Mouse (Mus musculus): Measurements from ENCODE around the gene Hacd4. TPM values are rescaled to one million over a fixed set of nuclear protein-coding genes. Genes with fewer than 3 reads are reported as not detected.

The Hacd4 gene
- polyA plus RNA-seq, 1 experiment = 0.90 TPM

GRCm38 (mm10) chr4:88450087-88450765 lies 11.5 kb upstream of the Hacd4 start:
- no peak overlapping the region for H3K4me3 ChIP-seq (ENCODE audit: control insufficient read depth, low read depth, low read length)
- H3K27me3 ChIP-seq (ENCODE audit: control insufficient read depth, insufficient read depth, low read length) = no peaks in the 10 kb centered on the region
- no peak overlapping the region for H3K27ac ChIP-seq (ENCODE audit: control insufficient read depth, insufficient read depth, low read depth, low read length)
- no peaks in the 10 kb centered on the region for H3K36me3 ChIP-seq (ENCODE audit: control insufficient read depth, insufficient read depth, low read length)
- no peak for TF ChIP-seq CTCF (IDR thresholded peaks at IDR 0.05; ENCODE audit: control insufficient read depth, insufficient read depth, insufficient replicate concordance, low read depth, low read length)
- no peaks in the 10 kb centered on the region; the same call in 1 of the 2 replicates for H3K4me1 ChIP-seq (ENCODE audit: control insufficient read depth, insufficient read depth, low read length)

- no peaks in the 10 kb centered on the region; the same call in 1 of the 2 replicates for H3K4me1 ChIP-seq (ENCODE audit: control insufficient read depth, insufficient read depth, low read length)
These were observed 10.2 kb upstream of the Hacd4 start for GRCm38 (mm10) chr4:88448976-88449375.

DNA sequence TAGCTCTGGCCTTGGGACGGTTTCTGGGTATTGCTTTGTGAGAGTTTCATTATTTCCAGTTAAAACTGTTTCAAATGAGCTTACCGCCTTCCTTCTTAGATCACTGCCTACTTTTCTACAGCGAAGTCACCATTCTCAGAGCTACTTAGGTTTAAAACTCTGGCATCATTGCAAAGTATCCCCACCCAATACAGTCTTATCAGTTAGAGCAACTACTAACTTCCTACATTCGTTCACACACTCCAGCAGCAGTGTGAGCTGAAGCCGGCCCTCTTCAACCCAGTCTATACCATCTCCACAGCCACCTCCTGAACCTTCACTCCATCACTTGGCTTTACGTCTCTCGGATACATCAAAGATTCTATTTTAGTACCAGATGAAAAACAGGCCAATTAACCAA lies 2.1 kb upstream of the Hacd4 start:
- TF ChIP-seq CTCF (IDR thresholded peaks at IDR 0.05; ENCODE audit: control insufficient read depth, insufficient read depth, insufficient replicate concordance, low read depth, low read length) (no peak), POLR2A (IDR thresholded peaks at IDR 0.05; ENCODE audit: control insufficient read depth, low read depth, low read length) (no peak)

More at GRCm38 (mm10) chr4:88448976-88449375, 10.2 kb upstream of the Hacd4 start:
- Histone ChIP-seq H3K4me3 (ENCODE audit: control insufficient read depth, low read depth, low read length) (no peak overlapping the region), H3K27me3 (ENCODE audit: control insufficient read depth, insufficient read depth, low read length) (no peaks in the 10 kb centered on the region), H3K36me3 (ENCODE audit: control insufficient read depth, insufficient read depth, low read length) (no peaks in the 10 kb centered on the region), H3K27ac (ENCODE audit: control insufficient read depth, insufficient read depth, low read depth, low read length) (no peak overlapping the region)
- TF ChIP-seq POLR2A (IDR thresholded peaks at IDR 0.05; ENCODE audit: control insufficient read depth, low read depth, low read length) = no peak
- no peak for TF ChIP-seq CTCF (IDR thresholded peaks at IDR 0.05; ENCODE audit: control insufficient read depth, insufficient read depth, insufficient replicate concordance, low read depth, low read length)

DNA sequence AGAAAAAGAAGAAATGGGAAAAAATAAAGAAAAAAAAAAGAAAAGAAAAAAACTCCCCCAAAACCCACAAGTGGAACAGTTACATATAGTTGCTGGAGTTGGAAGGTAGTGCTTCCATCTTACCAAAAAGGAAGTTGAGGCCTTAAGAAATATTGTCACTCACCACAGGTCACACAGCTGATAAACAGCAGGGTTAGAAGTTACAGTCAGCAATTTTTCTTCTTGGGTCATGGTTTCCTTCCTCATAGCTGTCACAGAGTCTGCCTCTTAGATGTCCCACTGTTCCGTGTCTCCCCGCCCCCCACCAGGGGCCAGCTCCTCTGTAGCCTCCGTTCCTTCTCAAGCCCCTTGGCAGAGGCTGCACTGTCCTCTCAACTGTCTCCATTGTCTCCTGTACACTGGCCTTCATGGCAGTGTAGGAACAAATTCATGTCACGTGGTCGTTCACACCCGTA lies 968 bp upstream of the Hacd4 start:
- H3K27ac ChIP-seq (ENCODE audit: control insufficient read depth, insufficient read depth, low read depth, low read length) = no peak overlapping the region
- H3K36me3 ChIP-seq (ENCODE audit: control insufficient read depth, insufficient read depth, low read length) = no peaks in the 10 kb centered on the region
- H3K4me1 ChIP-seq (ENCODE audit: control insufficient read depth, insufficient read depth, low read length) = peaks cover 6% of the 10 kb centered on the region
- TF ChIP-seq CTCF (IDR thresholded peaks at IDR 0.05; ENCODE audit: control insufficient read depth, insufficient read depth, insufficient replicate concordance, low read depth, low read length) (no peak), POLR2A (IDR thresholded peaks at IDR 0.05; ENCODE audit: control insufficient read depth, low read depth, low read length) (no peak)
- H3K27me3 ChIP-seq (ENCODE audit: control insufficient read depth, insufficient read depth, low read length) = no peaks in the 10 kb centered on the region
- H3K4me3 ChIP-seq (ENCODE audit: control insufficient read depth, low read depth, low read length) = no peak overlapping the region; the same call in 1 of the 2 replicates

More for the DNA sequence above, 2.1 kb upstream of the Hacd4 start:
- H3K36me3 ChIP-seq (ENCODE audit: control insufficient read depth, insufficient read depth, low read length) = no peaks in the 10 kb centered on the region
- H3K27ac ChIP-seq (ENCODE audit: control insufficient read depth, insufficient read depth, low read depth, low read length) = no peak overlapping the region
- H3K27me3 ChIP-seq (ENCODE audit: control insufficient read depth, insufficient read depth, low read length) = no peaks in the 10 kb centered on the region
- no peak overlapping the region for H3K4me3 ChIP-seq (ENCODE audit: control insufficient read depth, low read depth, low read length)
- H3K4me1 ChIP-seq (ENCODE audit: control insufficient read depth, insufficient read depth, low read length) = peaks cover 6% of the 10 kb centered on the region

DNA sequence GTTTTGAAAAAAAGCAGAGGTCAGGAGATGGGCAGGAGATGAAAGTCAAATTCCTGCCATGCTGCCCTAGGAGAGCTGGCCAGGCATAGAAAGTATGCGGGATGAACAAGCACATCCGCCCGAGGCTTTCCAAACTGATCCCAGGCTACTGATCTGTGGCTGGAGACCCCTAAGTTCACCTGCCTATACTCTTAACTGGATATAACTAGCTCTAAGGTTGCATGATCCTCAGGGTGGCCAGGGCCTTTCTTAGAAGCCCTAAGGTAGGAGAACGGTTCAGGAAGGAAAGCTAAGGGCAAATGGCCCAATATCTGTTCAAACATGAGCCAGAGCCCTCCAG lies 232 bp upstream of the Hacd4 start:
- peak overlapping the region; percentile 28 for H3K4me3 ChIP-seq (ENCODE audit: control insufficient read depth, low read depth, low read length)
- H3K27me3 ChIP-seq (ENCODE audit: control insufficient read depth, insufficient read depth, low read length) = no peaks in the 10 kb centered on the region
- H3K36me3 ChIP-seq (ENCODE audit: control insufficient read depth, insufficient read depth, low read length) = no peaks in the 10 kb centered on the region
- peaks cover 6% of the 10 kb centered on the region for H3K4me1 ChIP-seq (ENCODE audit: control insufficient read depth, insufficient read depth, low read length)
- TF ChIP-seq POLR2A (IDR thresholded peaks at IDR 0.05; ENCODE audit: control insufficient read depth, low read depth, low read length) (no peak), CTCF (IDR thresholded peaks at IDR 0.05; ENCODE audit: control insufficient read depth, insufficient read depth, insufficient replicate concordance, low read depth, low read length) (no peak)
- no peak overlapping the region for H3K27ac ChIP-seq (ENCODE audit: control insufficient read depth, insufficient read depth, low read depth, low read length)

GRCm38 (mm10) chr4:88437917-88438316 lies 811 bp downstream of the Hacd4 start:
- H3K4me1 ChIP-seq (ENCODE audit: control insufficient read depth, insufficient read depth, low read length) = peaks cover 6% of the 10 kb centered on the region
- H3K27ac ChIP-seq (ENCODE audit: control insufficient read depth, insufficient read depth, low read depth, low read length) = no peak overlapping the region
- H3K4me3 ChIP-seq (ENCODE audit: control insufficient read depth, low read depth, low read length) = no peak overlapping the region; the same call in 1 of the 2 replicates
- no peaks in the 10 kb centered on the region for H3K36me3 ChIP-seq (ENCODE audit: control insufficient read depth, insufficient read depth, low read length)
- TF ChIP-seq CTCF (IDR thresholded peaks at IDR 0.05; ENCODE audit: control insufficient read depth, insufficient read depth, insufficient replicate concordance, low read depth, low read length) = no peak
- no peak for TF ChIP-seq POLR2A (IDR thresholded peaks at IDR 0.05; ENCODE audit: control insufficient read depth, low read depth, low read length)
- no peaks in the 10 kb centered on the region for H3K27me3 ChIP-seq (ENCODE audit: control insufficient read depth, insufficient read depth, low read length)

DNA sequence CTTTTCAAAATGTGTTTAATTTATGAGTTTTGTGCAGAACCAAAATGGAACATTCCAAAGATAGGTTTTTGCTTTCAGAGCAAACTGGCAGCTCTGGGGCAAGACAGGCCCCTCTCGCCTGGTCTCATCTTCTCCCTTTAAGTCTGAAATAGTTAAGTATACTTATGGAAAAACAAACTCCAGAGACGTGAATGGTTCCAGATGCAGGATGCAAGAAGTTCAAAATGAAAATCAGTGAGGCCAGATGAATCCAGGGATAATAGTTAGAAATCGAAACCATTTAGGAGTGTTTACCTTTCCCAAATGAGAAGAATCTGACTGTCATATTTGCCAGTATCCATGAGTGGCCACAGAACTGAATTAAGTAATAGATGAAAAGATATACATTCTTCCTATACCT lies 1.6 kb downstream of the Hacd4 start:
- Histone ChIP-seq H3K4me1 (ENCODE audit: control insufficient read depth, insufficient read depth, low read length) (peaks cover 6% of the 10 kb centered on the region), H3K36me3 (ENCODE audit: control insufficient read depth, insufficient read depth, low read length) (no peaks in the 10 kb centered on the region), H3K27me3 (ENCODE audit: control insufficient read depth, insufficient read depth, low read length) (no peaks in the 10 kb centered on the region), H3K27ac (ENCODE audit: control insufficient read depth, insufficient read depth, low read depth, low read length) (no peak overlapping the region), H3K4me3 (ENCODE audit: control insufficient read depth, low read depth, low read length) (no peak overlapping the region)
- TF ChIP-seq CTCF (IDR thresholded peaks at IDR 0.05; ENCODE audit: control insufficient read depth, insufficient read depth, insufficient replicate concordance, low read depth, low read length) (no peak), POLR2A (IDR thresholded peaks at IDR 0.05; ENCODE audit: control insufficient read depth, low read depth, low read length) (no peak)

Data from testis, adult 2 months (tissue).